Mouse (Mus musculus): ENCODE data around the gene Atxn1.

DNA sequence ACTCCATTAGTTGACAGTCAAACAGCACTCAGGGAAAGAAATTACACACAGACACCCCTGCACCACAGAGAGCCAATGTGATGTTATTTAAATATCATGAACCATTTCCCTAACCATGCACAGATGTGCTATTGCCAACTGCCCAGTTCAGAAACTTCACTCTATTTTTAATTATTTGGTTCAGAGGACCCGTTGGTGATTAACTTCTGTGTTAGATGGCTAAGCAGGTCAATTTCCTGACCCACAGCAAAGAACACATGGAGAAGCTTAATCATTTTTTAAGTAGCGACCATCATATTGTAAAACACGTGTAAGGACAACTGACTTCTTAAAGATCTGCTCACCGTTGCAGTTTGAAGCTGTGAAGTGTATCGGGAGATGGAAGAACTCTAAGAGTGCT, 26.7 kb downstream of the Atxn1 start:
- TF ChIP-seq CTCF (IDR thresholded peaks at IDR 0.05; ENCODE audit: extremely low read depth, insufficient read length, insufficient replicate concordance, low read depth, low read length) (no peak), POLR2A (IDR thresholded peaks at IDR 0.05; ENCODE audit: low read depth, low read length) (no peak)
